Mouse (Mus musculus): ENCODE measurements around the gene Ebf1. TPM values are rescaled to one million over a fixed set of nuclear protein-coding genes. Genes with fewer than 3 reads are reported as not detected.

Gene Ebf1
- polyA plus RNA-seq, 1 experiment, result 188 TPM

GRCm38 (mm10) chr11:44806589-44806988, 189.5 kb downstream of the Ebf1 start:
- no peak for TF ChIP-seq CTCF (IDR thresholded peaks at IDR 0.05; ENCODE audit: control insufficient read depth, insufficient read depth, low read length)
- no peak for TF ChIP-seq POLR2A (IDR thresholded peaks at IDR 0.05; ENCODE audit: borderline replicate concordance, control insufficient read depth, low read depth, low read length)
- Histone ChIP-seq H3K27ac (ENCODE audit: control insufficient read depth, insufficient read depth, low read depth, low read length, poor library complexity) (no peak overlapping the region), H3K4me1 (ENCODE audit: control insufficient read depth, insufficient read depth, low read length) (peaks cover 2% of the 10 kb centered on the region; the same call in 1 of the 2 replicates), H3K4me3 (replicated peaks; ENCODE audit: control insufficient read depth, low read depth, low read length) (no peak overlapping the region)
- WGBS, result 56% methylated on average over 11 of the region's 11 CpGs

DNA sequence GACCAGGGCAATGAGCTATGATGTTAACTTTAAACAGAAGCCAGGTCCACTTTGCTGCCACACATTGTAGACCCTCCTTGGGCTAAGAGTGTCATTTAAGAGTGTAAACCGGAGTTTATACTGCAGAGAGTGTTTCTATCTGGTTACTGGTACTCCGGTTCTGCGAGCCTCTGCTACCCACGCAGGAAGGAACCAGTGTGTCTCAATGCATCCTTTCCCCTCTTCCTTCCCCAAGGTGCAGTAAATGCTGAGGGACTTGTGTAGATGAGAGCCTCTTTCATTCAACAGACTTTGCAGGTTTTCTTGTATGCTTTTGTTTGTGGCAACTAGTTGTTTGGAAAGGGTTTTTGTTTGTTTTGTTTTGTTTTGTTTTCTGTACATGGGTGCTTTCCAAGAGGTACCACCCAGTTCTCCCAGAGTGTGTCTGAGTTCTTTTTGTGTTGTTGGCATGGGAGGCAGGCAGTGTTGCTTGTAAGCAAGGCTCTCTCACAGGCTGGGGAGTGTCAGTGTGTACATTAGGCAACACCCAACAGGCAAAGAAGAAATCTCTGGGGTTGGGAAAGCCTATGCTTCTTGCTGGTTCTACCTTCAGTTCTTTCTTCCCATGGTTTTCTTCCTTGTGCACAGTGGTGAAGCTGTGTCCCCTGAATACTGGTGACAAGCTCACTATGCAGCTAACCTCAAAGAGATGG, 191.9 kb downstream of the Ebf1 start:
- WGBS, result 12% methylated on average over 4 of the region's 4 CpGs
- H3K4me3 ChIP-seq (replicated peaks; ENCODE audit: control insufficient read depth, low read depth, low read length), result no peak overlapping the region
- TF ChIP-seq POLR2A (IDR thresholded peaks at IDR 0.05; ENCODE audit: borderline replicate concordance, control insufficient read depth, low read depth, low read length) (no peak), CTCF (IDR thresholded peaks at IDR 0.05; ENCODE audit: control insufficient read depth, insufficient read depth, low read length) (no peak)
- no peak overlapping the region for H3K27ac ChIP-seq (ENCODE audit: control insufficient read depth, insufficient read depth, low read depth, low read length, poor library complexity)
- peaks cover 3% of the 10 kb centered on the region; the same call in 1 of the 2 replicates for H3K4me1 ChIP-seq (ENCODE audit: control insufficient read depth, insufficient read depth, low read length)

GRCm38 (mm10) chr11:44811007-44811406, 193.9 kb downstream of the Ebf1 start:
- Histone ChIP-seq H3K4me1 (ENCODE audit: control insufficient read depth, insufficient read depth, low read length) (peaks cover 3% of the 10 kb centered on the region; the same call in 1 of the 2 replicates), H3K27ac (ENCODE audit: control insufficient read depth, insufficient read depth, low read depth, low read length, poor library complexity) (no peak overlapping the region), H3K4me3 (replicated peaks; ENCODE audit: control insufficient read depth, low read depth, low read length) (no peak overlapping the region)
- 42% methylated on average over 6 of the region's 6 CpGs for WGBS
- no peak for TF ChIP-seq CTCF (IDR thresholded peaks at IDR 0.05; ENCODE audit: control insufficient read depth, insufficient read depth, low read length)
- no peak for TF ChIP-seq POLR2A (IDR thresholded peaks at IDR 0.05; ENCODE audit: borderline replicate concordance, control insufficient read depth, low read depth, low read length)

DNA sequence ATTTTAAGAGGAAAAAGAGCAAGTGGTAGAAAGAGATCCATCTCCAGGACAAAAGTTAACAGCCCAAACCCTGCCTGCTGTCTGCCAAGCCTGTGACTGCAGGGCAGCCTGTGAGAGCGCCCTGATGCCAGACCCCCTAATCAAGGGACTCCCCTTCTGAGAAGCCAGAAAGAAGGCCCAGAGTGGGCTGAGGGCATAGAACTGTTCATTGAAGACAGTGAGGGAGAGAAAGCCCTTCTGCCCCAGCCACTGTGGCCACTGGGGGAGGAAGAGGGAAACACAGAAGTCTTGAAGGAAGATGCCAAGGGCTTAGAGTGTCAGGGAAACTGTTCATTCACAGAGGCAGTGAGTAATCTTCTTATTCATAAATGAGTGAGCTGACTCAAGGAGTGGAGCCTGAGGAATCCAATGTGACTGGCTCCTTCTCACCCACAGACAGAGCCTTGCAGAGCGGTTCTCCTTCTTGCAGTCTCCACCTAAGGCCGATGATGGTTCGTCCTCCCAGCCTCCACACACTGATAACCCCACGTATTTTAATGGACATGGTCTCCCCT, 195.2 kb downstream of the Ebf1 start:
- 84% methylated on average over 5 of the region's 5 CpGs for WGBS
- H3K4me1 ChIP-seq (ENCODE audit: control insufficient read depth, insufficient read depth, low read length), result peaks cover 3% of the 10 kb centered on the region; the same call in 1 of the 2 replicates
- no peak overlapping the region for H3K4me3 ChIP-seq (replicated peaks; ENCODE audit: control insufficient read depth, low read depth, low read length)
- no peak overlapping the region for H3K27ac ChIP-seq (ENCODE audit: control insufficient read depth, insufficient read depth, low read depth, low read length, poor library complexity)
- TF ChIP-seq POLR2A (IDR thresholded peaks at IDR 0.05; ENCODE audit: borderline replicate concordance, control insufficient read depth, low read depth, low read length) (no peak), CTCF (IDR thresholded peaks at IDR 0.05; ENCODE audit: control insufficient read depth, insufficient read depth, low read length) (no peak)

DNA sequence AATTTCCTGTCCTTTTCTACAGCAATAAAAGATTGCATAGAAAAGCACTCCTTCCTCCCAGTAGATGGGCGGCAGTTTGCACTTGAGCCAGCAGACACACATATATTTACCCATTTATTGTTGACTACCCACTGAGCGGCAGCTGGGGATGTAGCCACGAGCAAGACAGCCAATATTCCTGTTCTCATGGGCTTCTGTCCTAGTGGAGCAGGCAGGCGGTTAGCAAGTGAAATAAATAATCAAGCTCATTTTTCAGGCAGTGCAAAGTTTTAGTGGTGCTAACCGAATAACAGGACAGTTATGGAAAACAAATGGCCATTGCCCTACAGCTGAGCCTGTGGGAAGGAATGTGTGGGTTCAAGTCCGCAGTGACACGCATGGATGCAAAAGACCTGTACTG, 196.4 kb downstream of the Ebf1 start:
- Histone ChIP-seq H3K27ac (ENCODE audit: control insufficient read depth, insufficient read depth, low read depth, low read length, poor library complexity) (no peak overlapping the region), H3K4me3 (replicated peaks; ENCODE audit: control insufficient read depth, low read depth, low read length) (no peak overlapping the region), H3K4me1 (ENCODE audit: control insufficient read depth, insufficient read depth, low read length) (peaks cover 3% of the 10 kb centered on the region; the same call in 1 of the 2 replicates)
- 78% methylated on average over 7 of the region's 7 CpGs for WGBS
- TF ChIP-seq CTCF (IDR thresholded peaks at IDR 0.05; ENCODE audit: control insufficient read depth, insufficient read depth, low read length), result no peak
- TF ChIP-seq POLR2A (IDR thresholded peaks at IDR 0.05; ENCODE audit: borderline replicate concordance, control insufficient read depth, low read depth, low read length), result no peak

DNA sequence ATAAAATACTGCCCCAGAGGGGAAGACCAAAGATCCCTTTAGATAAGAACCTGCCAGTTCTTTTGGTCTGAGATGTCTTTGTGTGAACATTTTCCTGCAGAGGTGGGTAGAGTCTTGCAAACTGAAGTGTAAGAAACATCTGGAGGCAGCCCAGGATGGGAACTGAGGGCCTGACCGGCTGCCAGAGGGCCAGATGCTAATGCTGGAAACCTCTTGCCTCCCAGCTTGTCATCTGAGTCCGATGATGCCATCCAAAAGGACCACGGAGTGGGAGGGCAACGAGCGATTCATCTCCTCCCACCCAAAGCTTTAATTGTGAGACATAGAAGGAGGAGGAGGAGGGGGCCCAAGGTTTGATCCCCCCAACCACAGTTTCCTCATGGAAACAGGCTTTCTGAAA, 197.7 kb downstream of the Ebf1 start:
- WGBS, result 84% methylated on average over 5 of the region's 5 CpGs
- TF ChIP-seq CTCF (IDR thresholded peaks at IDR 0.05; ENCODE audit: control insufficient read depth, insufficient read depth, low read length), result no peak
- no peak for TF ChIP-seq POLR2A (IDR thresholded peaks at IDR 0.05; ENCODE audit: borderline replicate concordance, control insufficient read depth, low read depth, low read length)
- Histone ChIP-seq H3K4me3 (replicated peaks; ENCODE audit: control insufficient read depth, low read depth, low read length) (no peak overlapping the region), H3K27ac (ENCODE audit: control insufficient read depth, insufficient read depth, low read depth, low read length, poor library complexity) (no peak overlapping the region), H3K4me1 (ENCODE audit: control insufficient read depth, insufficient read depth, low read length) (peaks cover 3% of the 10 kb centered on the region; the same call in 1 of the 2 replicates)

DNA sequence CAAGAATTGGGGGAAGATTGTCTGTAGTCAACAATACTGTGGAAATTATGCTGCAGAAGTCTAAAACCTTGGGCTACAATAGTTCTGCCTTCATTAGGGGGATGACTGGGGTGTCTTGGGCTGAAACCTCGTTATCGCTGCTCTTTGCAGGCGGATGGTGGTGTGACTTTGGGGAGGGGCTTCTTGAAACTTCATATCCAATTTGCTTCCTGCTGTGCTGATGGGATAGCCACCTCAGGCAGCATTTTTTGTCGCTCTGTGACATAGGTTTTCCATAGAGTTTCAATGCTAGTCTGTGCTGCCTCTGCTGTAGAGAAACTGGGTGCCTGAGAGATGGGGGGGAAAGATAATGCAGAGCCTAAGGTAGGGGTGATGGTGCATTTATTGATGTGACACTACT, 198.9 kb downstream of the Ebf1 start:
- WGBS, result 86% methylated on average over 4 of the region's 4 CpGs
- Histone ChIP-seq H3K4me3 (replicated peaks; ENCODE audit: control insufficient read depth, low read depth, low read length) (no peak overlapping the region), H3K4me1 (ENCODE audit: control insufficient read depth, insufficient read depth, low read length) (peaks cover 2% of the 10 kb centered on the region; the same call in 1 of the 2 replicates), H3K27ac (ENCODE audit: control insufficient read depth, insufficient read depth, low read depth, low read length, poor library complexity) (no peak overlapping the region)
- TF ChIP-seq CTCF (IDR thresholded peaks at IDR 0.05; ENCODE audit: control insufficient read depth, insufficient read depth, low read length), result no peak
- TF ChIP-seq POLR2A (IDR thresholded peaks at IDR 0.05; ENCODE audit: borderline replicate concordance, control insufficient read depth, low read depth, low read length), result no peak

DNA sequence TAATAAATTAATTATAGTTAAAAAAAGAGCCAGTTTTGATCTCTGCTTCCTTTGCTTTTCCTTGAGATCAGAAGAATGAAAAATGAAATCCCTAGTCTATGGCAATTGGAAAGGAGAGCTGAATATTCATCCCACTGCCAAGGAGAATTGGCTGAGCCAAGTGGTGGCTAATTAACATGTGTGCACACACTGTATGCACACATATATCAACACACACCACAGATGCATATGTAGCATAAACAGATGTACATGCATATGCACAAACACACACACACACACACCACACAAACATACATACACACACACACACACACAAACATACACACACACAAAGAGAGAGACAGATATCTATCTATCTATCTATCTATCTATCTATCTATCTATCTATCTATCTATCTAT, 205.2 kb downstream of the Ebf1 start:
- TF ChIP-seq POLR2A (IDR thresholded peaks at IDR 0.05; ENCODE audit: borderline replicate concordance, control insufficient read depth, low read depth, low read length) (no peak), CTCF (IDR thresholded peaks at IDR 0.05; ENCODE audit: control insufficient read depth, insufficient read depth, low read length) (no peak)
- Histone ChIP-seq H3K27ac (ENCODE audit: control insufficient read depth, insufficient read depth, low read depth, low read length, poor library complexity) (no peak overlapping the region), H3K4me1 (ENCODE audit: control insufficient read depth, insufficient read depth, low read length) (no peaks in the 10 kb centered on the region; the same call in 1 of the 2 replicates), H3K4me3 (replicated peaks; ENCODE audit: control insufficient read depth, low read depth, low read length) (no peak overlapping the region)

Data from bone marrow, adult 2 months (tissue).